Mouse (Mus musculus) ES-Bruce4 (cell line): ENCODE measurements around the gene Tbxas1.

Experiments used
- CTCF ChIP-seq: IDR thresholded peaks from one replicate; pipeline ENCODE4 v1.8.1; 2011; ENCODE audit warnings: low read depth, low read length
- EP300 ChIP-seq: IDR thresholded peaks from 2 replicates; pipeline ENCODE4 v1.6.1; 2011; ENCODE audit warnings: low read depth, low read length; ENCODE audit not compliant: insufficient read depth
- POLR2A ChIP-seq: IDR thresholded peaks from one replicate; pipeline ENCODE4 v1.8.1; 2011; ENCODE audit warnings: low read length; ENCODE audit not compliant: insufficient read depth

DNA sequence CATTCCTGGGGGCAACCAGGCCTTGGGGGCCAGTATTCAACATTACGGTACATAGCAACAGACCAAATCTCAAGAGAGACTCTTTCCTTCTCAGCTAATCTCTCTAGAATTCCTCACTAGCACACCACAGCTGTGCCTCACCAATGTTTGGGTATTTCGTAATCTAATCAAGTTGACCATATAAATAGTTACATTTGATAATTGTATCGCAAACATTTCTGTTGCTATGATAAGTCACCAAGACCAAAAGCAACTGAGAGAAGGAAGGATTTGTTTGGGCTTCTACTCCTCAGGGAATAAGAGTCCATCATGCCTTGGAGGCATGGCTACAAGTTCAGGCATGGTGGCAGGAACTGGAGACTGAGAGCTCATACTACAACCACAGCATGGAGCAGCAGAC lies 67.6 kb downstream of the Tbxas1 start:
- TF ChIP-seq CTCF = no peak
- no peak for TF ChIP-seq EP300
- TF ChIP-seq POLR2A = no peak
